8 mouse cellular contexts compared by ENCODE assay signal in the genomic region with DNA sequence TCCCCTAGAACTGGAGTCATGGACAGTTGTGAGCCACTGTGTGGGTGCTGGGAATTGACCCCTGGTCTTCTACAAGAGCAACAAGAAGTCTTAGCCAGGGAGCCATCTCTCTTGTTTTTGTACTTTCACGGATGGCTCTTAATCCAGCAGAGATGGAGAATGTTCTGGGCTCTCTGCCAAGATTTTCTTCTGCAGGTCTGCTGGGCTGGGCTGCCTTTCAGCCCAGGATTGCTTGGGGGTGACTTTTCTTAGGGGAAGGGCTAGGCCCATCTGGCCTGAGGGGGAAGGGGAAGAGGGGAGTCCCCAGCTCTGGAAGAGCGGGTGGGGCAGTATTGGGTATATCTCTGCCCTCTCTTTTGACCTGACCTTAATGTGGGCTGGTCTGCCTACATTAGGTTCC. TPM values are rescaled to one million over a fixed set of nuclear protein-coding genes. Genes with fewer than 3 reads are reported as not detected.
A peak's percentile ranks its signal among the peaks of the same experiment; 100 is the strongest.
DNase-seq lines count a peak whose midpoint lies in the region; ATAC-seq and TF ChIP-seq lines count a peak whose summit lies in the region.

No protein-coding gene starts in this region.

- TF ChIP-seq CTCF in intestine, postnatal 0 days (IDR thresholded peaks at IDR 0.05; ENCODE audit: low read depth): no peak
- TF ChIP-seq CTCF in MEL (IDR thresholded peaks at IDR 0.05 in 2 of 3, conservative IDR thresholded peaks at IDR 0.05 in 1 of 3; ENCODE audit: control insufficient read depth in 1 of 3, insufficient read depth in 1 of 3, low read depth in 2 of 3, low read length in 3 of 3, poor library complexity in 1 of 3, severe bottlenecking in 1 of 3): no peak

- no peak overlapping the region for H3K4me3 ChIP-seq in intestine, embryonic 14.5 days (ENCODE audit: low read depth, low read length)
- H3K4me3 ChIP-seq in intestine, postnatal 0 days (ENCODE audit: low read depth, low read length): no peak overlapping the region
- H3K4me3 ChIP-seq in MEL (ENCODE audit: control insufficient read depth in 1 of 2, insufficient read depth in 1 of 2, low read depth in 2 of 2, low read length in 2 of 2): no peak overlapping the region
- H3K4me3 ChIP-seq in intestine, embryonic 15.5 days (replicated peaks): no peak overlapping the region

- peak overlapping the region; percentile 64 for H3K27ac ChIP-seq in intestine, embryonic 14.5 days (ENCODE audit: low read depth)
- H3K27ac ChIP-seq in intestine, postnatal 0 days (ENCODE audit: low read depth, low read length): no peak overlapping the region
- no peak overlapping the region for H3K27ac ChIP-seq in MEL (ENCODE audit: control insufficient read depth, low read depth, low read length)
- H3K27ac ChIP-seq in intestine, embryonic 15.5 days: peak overlapping the region; percentile 76

- peak; percentile 61 for DNase-seq in intestine, embryonic 14.5 days (ENCODE audit: low spot score)
- peak; percentile 78 for DNase-seq in MEL (ENCODE audit: low read depth, low spot score)
- peak; percentile 72 for DNase-seq in cerebellum, adult 9-11 months
- peak; percentile 57 for DNase-seq in lung, postnatal 14 days
- DNase-seq in urinary bladder, postnatal 10 days (ENCODE audit: low spot score): no peak
- no peak for DNase-seq in layer of hippocampus, postnatal 36 days

- no peaks in the 10 kb centered on the region for H3K9me3 ChIP-seq in intestine, embryonic 14.5 days (ENCODE audit: control insufficient read depth, low read length)
- no peaks in the 10 kb centered on the region for H3K9me3 ChIP-seq in intestine, postnatal 0 days (ENCODE audit: control insufficient read depth)
- H3K9me3 ChIP-seq in MEL (replicated peaks; ENCODE audit: insufficient read depth, low read length): no peaks in the 10 kb centered on the region
- H3K9me3 ChIP-seq in intestine, embryonic 15.5 days: no peaks in the 10 kb centered on the region

- 19% methylated on average over 2 of the region's 2 CpGs for WGBS in intestine, embryonic 14.5 days
- 16% methylated on average over 2 of the region's 2 CpGs for WGBS in intestine, postnatal 0 days
- WGBS in intestine, embryonic 15.5 days: 23% methylated on average over 2 of the region's 2 CpGs

- peaks cover 18% of the 10 kb centered on the region; the same call in 1 of the 2 replicates for H3K36me3 ChIP-seq in intestine, embryonic 14.5 days (ENCODE audit: control insufficient read depth, insufficient read depth, low read length)
- H3K36me3 ChIP-seq in intestine, postnatal 0 days (ENCODE audit: control insufficient read depth, insufficient read depth): peaks cover 14% of the 10 kb centered on the region
- H3K36me3 ChIP-seq in MEL (ENCODE audit: control insufficient read depth in 1 of 2, insufficient read depth in 2 of 2, low read length in 2 of 2): peaks cover 22 to 37% of the 10 kb centered on the region in 2 experiments
- peaks cover 7% of the 10 kb centered on the region; the same call in 1 of the 2 replicates for H3K36me3 ChIP-seq in intestine, embryonic 15.5 days

- ATAC-seq in intestine, embryonic 14.5 days (replicated peaks; ENCODE audit: low FRiP score, low TSS enrichment, low read depth): 0 out of 2 replicates have a peak, but pooled peaks have one; percentile 21
- ATAC-seq in intestine, postnatal 0 days: no peak; the same call in 1 of the 2 replicates
- ATAC-seq in intestine, embryonic 15.5 days: peak; percentile 56

- H3K4me1 ChIP-seq in intestine, embryonic 14.5 days (replicated peaks; ENCODE audit: control insufficient read depth, insufficient read depth, low read length): peaks cover 37% of the 10 kb centered on the region
- H3K4me1 ChIP-seq in intestine, postnatal 0 days (replicated peaks; ENCODE audit: control insufficient read depth, insufficient read depth, low read length): peaks cover 4% of the 10 kb centered on the region
- H3K4me1 ChIP-seq in MEL (ENCODE audit: control insufficient read depth in 1 of 2, insufficient read depth in 2 of 2, low read length in 2 of 2): peaks cover 12 to 32% of the 10 kb centered on the region in 2 experiments
- H3K4me1 ChIP-seq in intestine, embryonic 15.5 days (replicated peaks): peaks cover 44% of the 10 kb centered on the region

- no peak for TF ChIP-seq RAD21 in MEL (IDR thresholded peaks at IDR 0.05; ENCODE audit: low read depth, low read length)

- no peak for TF ChIP-seq EP300 in MEL (IDR thresholded peaks at IDR 0.05; ENCODE audit: low read depth in 1 of 2, low read length in 2 of 2)

- no peak overlapping the region for H3K4me2 ChIP-seq in intestine, embryonic 14.5 days (ENCODE audit: low read length)
- no peak overlapping the region for H3K4me2 ChIP-seq in intestine, postnatal 0 days (replicated peaks; ENCODE audit: low read depth)
- no peak overlapping the region for H3K4me2 ChIP-seq in intestine, embryonic 15.5 days (replicated peaks)

- no peaks in the 10 kb centered on the region for H3K27me3 ChIP-seq in intestine, embryonic 14.5 days (replicated peaks; ENCODE audit: control insufficient read depth, insufficient read depth, low read length)
- no peaks in the 10 kb centered on the region for H3K27me3 ChIP-seq in intestine, postnatal 0 days (replicated peaks; ENCODE audit: control insufficient read depth, insufficient read depth, low read length)
- H3K27me3 ChIP-seq in MEL (ENCODE audit: control insufficient read depth in 1 of 2, insufficient read depth in 2 of 2, low read length in 2 of 2): no peaks in the 10 kb centered on the region
- no peaks in the 10 kb centered on the region for H3K27me3 ChIP-seq in intestine, embryonic 15.5 days (replicated peaks)

- TF ChIP-seq POLR2A in MEL (IDR thresholded peaks at IDR 0.05; ENCODE audit: control insufficient read depth in 1 of 2, insufficient read depth in 1 of 2, low read depth in 1 of 2, low read length in 2 of 2, poor library complexity in 1 of 2): no peak

- H3K9ac ChIP-seq in intestine, embryonic 14.5 days (ENCODE audit: low read length): no peak overlapping the region
- H3K9ac ChIP-seq in intestine, postnatal 0 days (ENCODE audit: low read depth, low read length): no peak overlapping the region
- no peak overlapping the region for H3K9ac ChIP-seq in MEL (ENCODE audit: control insufficient read depth, low read depth, low read length, poor library complexity, severe bottlenecking)
- H3K9ac ChIP-seq in intestine, embryonic 15.5 days: no peak overlapping the region

- H3K79me2 ChIP-seq in MEL (ENCODE audit: control insufficient read depth, insufficient read depth, low read length, poor library complexity): peaks cover 77% of the 10 kb centered on the region

TF ChIP-seq in MEL, 35 proteins besides CTCF, POLR2A, EP300 and RAD21:
- TF ChIP-seq USF2 (IDR thresholded peaks at IDR 0.05; ENCODE audit: borderline replicate concordance in 1 of 2, insufficient read depth in 1 of 2, low read depth in 1 of 2, low read length in 2 of 2) (no peak), SIN3A (IDR thresholded peaks at IDR 0.05; ENCODE audit: low read length) (0 out of 2 replicates have a peak, but pooled peaks have one; percentile 26), RCOR1 (IDR thresholded peaks at IDR 0.05; ENCODE audit: low read depth, low read length) (peak; percentile 25; the same call in 1 of the 2 replicates), HCFC1 (IDR thresholded peaks at IDR 0.05; ENCODE audit: low read depth, low read length) (no peak), TAL1 (IDR thresholded peaks at IDR 0.05; ENCODE audit: low read length) (no peak), MEF2A (IDR thresholded peaks at IDR 0.05; ENCODE audit: extremely low read depth, insufficient replicate concordance, low read depth, low read length, poor library complexity, severe bottlenecking) (no peak), MXI1 (IDR thresholded peaks at IDR 0.05; ENCODE audit: low read depth, low read length) (0 out of 2 replicates have a peak, but pooled peaks have one; percentile 23), POLR2AphosphoS2 (IDR thresholded peaks at IDR 0.05; ENCODE audit: low read length) (no peak)

RNA-seq across cellular contexts. Expression of gene Vdac1, which starts 9.9 kb away (rescaled TPM):
- polyA plus RNA-seq in intestine, embryonic 14.5 days (2014; fragmentation: Nextera tagmentation; extraction: Ambion mirVana): 235 and 250 TPM in 2 replicates
- 175 and 180 TPM in 2 replicates for polyA plus RNA-seq in intestine, postnatal 0 days (2015; fragmentation: Nextera tagmentation; extraction: Ambion mirVana)
- total RNA-seq in MEL (2012; rRNA removed): 381 and 395 TPM in 2 replicates
- polyA plus RNA-seq in MEL (2012; ENCODE audit: insufficient read depth in 1 of 2, insufficient read length in 2 of 2, low read depth in 1 of 2, low replicate concordance in 2 of 2, missing spikeins in 1 of 2): 100 to 1,000 TPM; 257 to 389 TPM
- 287 and 295 TPM in 2 replicates for polyA plus RNA-seq in intestine, embryonic 15.5 days (2015; fragmentation: Nextera tagmentation; extraction: Ambion mirVana)
- 100 to 1,000 TPM; 514 to 555 TPM for total RNA-seq in layer of hippocampus, postnatal 36 days (2021)

RNA-seq across cellular contexts. Expression of gene 9530068E07Rik, which starts 25.7 kb away (rescaled TPM):
- polyA plus RNA-seq in intestine, embryonic 14.5 days (2014; fragmentation: Nextera tagmentation; extraction: Ambion mirVana): 194 and 228 TPM in 2 replicates
- 89.2 and 92.0 TPM in 2 replicates for polyA plus RNA-seq in intestine, postnatal 0 days (2015; fragmentation: Nextera tagmentation; extraction: Ambion mirVana)
- 75.4 and 85.9 TPM in 2 replicates for total RNA-seq in MEL (2012; rRNA removed)
- polyA plus RNA-seq in MEL (2012; ENCODE audit: insufficient read depth in 1 of 2, insufficient read length in 2 of 2, low read depth in 1 of 2, low replicate concordance in 2 of 2, missing spikeins in 1 of 2): 10 to 100 TPM in 1 of 2 experiments, not detected in 1; 75.7 TPM
- 159 and 166 TPM in 2 replicates for polyA plus RNA-seq in intestine, embryonic 15.5 days (2015; fragmentation: Nextera tagmentation; extraction: Ambion mirVana)
- 10 to 100 TPM; 66.6 to 69.5 TPM for total RNA-seq in layer of hippocampus, postnatal 36 days (2021)

Comparison
In these comparisons a context has a peak if more than half of its experiments do, and no peak if none do; other contexts are left out.
1. H3K27ac ChIP-seq: peak in intestine, embryonic 14.5 days (single experiment) and intestine, embryonic 15.5 days (single experiment); none in intestine, postnatal 0 days (single experiment) and MEL (single experiment).
2. DNase-seq: peak in intestine, embryonic 14.5 days (single experiment), MEL (single experiment), cerebellum, adult 9-11 months (single experiment) and lung, postnatal 14 days (single experiment); none in urinary bladder, postnatal 10 days (single experiment) and layer of hippocampus, postnatal 36 days (0 of 2).